ENCODE assay signal across 8 mouse cellular contexts in genomic region chr4:44981280-44981973, GRCm38 (mm10). TPM values are rescaled to one million over a fixed set of nuclear protein-coding genes. Genes with fewer than 3 reads are reported as not detected.
DNase-seq lines count a peak whose midpoint lies in the region; ATAC-seq and TF ChIP-seq lines count a peak whose summit lies in the region.

Gene Grhpr (plus strand): TSS chr4:44981395.

- peaks cover 19% of the 10 kb centered on the region for H3K4me1 ChIP-seq in hindbrain, embryonic 15.5 days (replicated peaks)

- DNase-seq in Patski (ENCODE audit: low read depth, low spot score): no peak
- peak; percentile 77 to 80 for DNase-seq in cerebellum, postnatal 14 days
- peak; percentile 67 for DNase-seq in frontal cortex, postnatal 36 days (ENCODE audit: low spot score in 2 of 2)
- DNase-seq in left cerebral cortex, adult 11 months (ENCODE audit: low spot score): peak; percentile 73
- peak; percentile 88 for DNase-seq in lung, postnatal 4 days
- DNase-seq in retina, postnatal 7 days (ENCODE audit: low read depth, low spot score): peak; percentile 68
- DNase-seq in urinary bladder, adult 2 months (ENCODE audit: low spot score): peak; percentile 72

- H3K4me2 ChIP-seq in hindbrain, embryonic 15.5 days: peak within 1 kb of the TSS; percentile 71

- peak within 1 kb of the TSS; percentile 49 for H3K9ac ChIP-seq in hindbrain, embryonic 15.5 days

- ATAC-seq in Patski: peak; percentile 77
- peak; percentile 90 for ATAC-seq in hindbrain, embryonic 15.5 days (ENCODE audit: low FRiP score, low read depth)

- H3K4me3 ChIP-seq in hindbrain, embryonic 15.5 days: peak within 1 kb of the TSS; percentile 48

- POLR2A ChIA-PET in Patski (lab: Charles Lee): interaction anchor here (0.9 kb wide), 1 partner anchor 32 kb away, joined by 3 read pairs; no protein-coding TSS in a partner anchor

- CTCF ChIA-PET in Patski (lab: Charles Lee): interaction anchor here (1.0 to 1.3 kb wide), 2 partner anchors 8 to 37 kb away, joined by 4 to 5 read pairs; partner anchors contain the start of gene Polr1e

- under 1% methylated on average over 40 of the region's 40 CpGs for WGBS in hindbrain, embryonic 15.5 days

- no peaks in the 10 kb centered on the region for H3K27me3 ChIP-seq in Patski
- H3K27me3 ChIP-seq in hindbrain, embryonic 15.5 days: no peaks in the 10 kb centered on the region

- H3K27ac ChIP-seq in hindbrain, embryonic 15.5 days (replicated peaks): peak within 1 kb of the TSS; percentile 20

- in situ Hi-C loops in Patski (cut with MboI; ENCODE audit: low pct_unique_long_range_greater_than_20kb): no loop called here

- no peaks in the 10 kb centered on the region for H3K36me3 ChIP-seq in hindbrain, embryonic 15.5 days

- no peaks in the 10 kb centered on the region for H3K9me3 ChIP-seq in hindbrain, embryonic 15.5 days

- no peak for TF ChIP-seq CTCF in Patski (IDR thresholded peaks at IDR 0.05)

RNA-seq across cellular contexts. Expression of gene Grhpr, which starts in this region (rescaled TPM):
- 23.7 TPM for polyA plus RNA-seq in Patski (2021)
- polyA plus RNA-seq in hindbrain, embryonic 15.5 days (2015; fragmentation: Nextera tagmentation; extraction: Ambion mirVana): 27.0 and 29.2 TPM in 2 replicates
- polyA plus RNA-seq in urinary bladder, adult 2 months (2012; rRNA removed): 34.9 and 38.4 TPM in 2 replicates
